Mouse (Mus musculus) spleen, postnatal 10 days (tissue): ENCODE measurements around the gene Tbc1d24.
A peak's percentile ranks its signal among the peaks of the same experiment; 100 is the strongest.
"Not testable (repeated sequence)": the region's sequence is repeated elsewhere in the genome, so short reads cannot be mapped to it uniquely, and the experiment has no call there.

ENCODE experiments used
- DNase-seq, 2 experiments: peaks; one replicate each; pipeline ENCODE4 v3.0.0; 2021 to 2022; ENCODE audit warnings: low spot score in 2 of 2

Tbc1d24 gene

DNA sequence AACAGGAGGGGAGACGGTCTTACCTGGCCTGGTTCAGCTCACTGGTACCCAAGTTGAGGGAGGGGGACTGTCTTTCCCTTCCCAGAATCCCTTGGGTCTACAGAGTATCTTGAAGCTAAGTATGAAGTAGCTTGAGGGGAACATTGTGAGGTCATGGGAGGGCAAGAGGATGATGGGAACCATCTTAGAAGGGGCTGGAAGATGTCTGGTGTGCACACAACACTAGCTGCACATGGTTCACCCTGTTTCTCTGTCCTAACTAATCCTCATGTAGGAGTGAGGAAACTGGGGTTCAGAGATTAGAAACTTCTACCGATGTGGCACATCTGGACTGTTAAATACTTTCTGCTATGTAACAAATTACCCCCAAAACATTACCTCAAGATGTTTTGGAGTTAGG, 54.5 kb downstream of the Tbc1d24 start, which contains the start of gene Pdpk1:
Pdpk1 (minus strand) TSS at position 101 of the 400 bp plus-strand sequence.
- no peak for DNase-seq

DNA sequence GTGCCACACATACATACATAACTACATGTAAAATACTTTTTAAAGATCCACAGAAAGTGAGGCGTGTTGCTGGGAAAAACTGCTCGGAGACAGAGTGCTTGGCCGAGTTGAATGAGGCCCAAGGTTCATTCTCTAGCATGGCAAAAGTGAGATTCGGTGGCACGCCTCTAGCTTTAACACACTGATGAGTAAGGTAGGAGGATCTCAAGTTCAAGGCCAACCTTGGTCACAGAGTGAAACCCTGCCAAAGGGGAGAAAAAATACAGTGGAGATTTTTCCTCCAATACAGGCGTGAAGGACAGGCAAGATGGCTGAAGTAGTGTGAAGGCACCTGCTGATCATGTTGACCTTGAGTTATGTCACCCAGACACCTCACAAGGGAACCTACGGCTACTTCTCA, 55.9 kb downstream of the Tbc1d24 start:
- DNase-seq, result no peak

DNA sequence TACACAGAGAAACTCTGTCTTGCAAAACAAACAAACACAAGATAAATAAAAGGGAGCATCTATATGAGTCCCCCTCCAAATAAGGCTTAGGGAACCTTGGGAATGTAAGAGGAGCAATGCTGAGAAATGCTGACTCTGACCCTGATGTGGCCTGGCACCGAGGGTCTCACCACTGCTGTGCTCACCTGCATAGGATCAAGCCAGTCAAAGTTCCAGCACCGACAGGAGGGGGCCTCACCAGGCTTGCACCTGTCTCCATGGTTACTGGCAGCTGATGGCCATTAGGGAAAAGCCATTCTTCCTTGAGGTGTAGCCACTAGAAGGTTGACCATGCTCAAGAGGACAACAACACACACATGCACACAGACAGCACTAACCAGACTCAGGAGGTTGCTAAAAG, 62.5 kb downstream of the Tbc1d24 start:
- DNase-seq, result no peak

DNA sequence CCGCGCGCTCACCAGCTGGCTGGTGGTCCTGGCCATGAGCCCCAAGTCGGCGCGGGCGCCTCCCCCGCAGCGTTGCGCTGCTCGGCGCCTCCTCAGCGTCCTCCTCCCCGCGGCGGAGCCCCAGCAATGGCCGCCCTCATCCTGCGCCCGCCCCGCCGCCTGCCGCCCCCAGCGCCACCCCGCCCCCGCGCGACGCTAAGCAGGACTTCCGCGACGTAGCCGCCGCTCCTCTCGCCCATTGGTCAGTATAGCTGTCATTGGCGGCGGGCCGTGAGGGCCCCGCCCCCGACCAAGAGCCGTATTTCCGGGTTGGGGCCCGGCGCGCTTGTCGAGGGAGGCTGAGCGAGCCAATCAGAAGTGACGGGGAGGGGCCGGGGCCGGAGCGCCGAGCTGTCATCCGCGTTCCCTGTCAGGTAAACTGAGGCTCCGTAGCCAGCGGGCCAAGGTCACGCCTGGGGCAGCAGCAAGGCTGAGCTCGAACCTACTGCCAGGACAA, 63.9 kb downstream of the Tbc1d24 start:
- peak; percentile 91 to 97 for DNase-seq

DNA sequence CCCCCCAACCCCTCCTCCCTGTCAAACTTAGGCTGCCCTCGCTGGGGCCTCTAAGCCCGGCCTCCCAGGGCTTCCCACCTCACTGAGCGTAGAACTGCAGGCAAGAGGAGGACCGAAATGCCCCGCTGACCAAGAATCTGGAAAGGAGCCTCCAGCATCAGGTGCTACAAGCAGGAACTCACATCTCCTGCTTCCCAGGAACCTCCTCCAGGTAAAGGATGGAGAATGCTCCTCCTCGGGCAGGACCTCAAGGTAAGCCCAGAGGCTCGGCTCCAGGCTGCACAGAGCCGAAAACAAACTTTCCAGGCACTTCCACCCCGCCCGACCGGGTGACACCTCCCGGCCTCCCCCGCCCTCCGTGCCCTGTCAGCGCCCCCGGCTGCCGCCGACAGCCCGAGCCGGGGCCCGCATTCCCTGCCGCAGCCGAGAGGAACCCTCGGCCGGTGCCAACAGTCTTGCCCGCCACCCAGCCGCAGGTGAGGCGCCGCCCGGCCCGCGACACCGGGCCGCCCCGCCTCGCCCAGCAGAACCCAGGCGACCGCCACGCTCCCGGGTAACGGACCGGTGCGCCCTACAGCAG, 64.4 kb downstream of the Tbc1d24 start:
- peak; percentile 60 to 67 for DNase-seq

DNA sequence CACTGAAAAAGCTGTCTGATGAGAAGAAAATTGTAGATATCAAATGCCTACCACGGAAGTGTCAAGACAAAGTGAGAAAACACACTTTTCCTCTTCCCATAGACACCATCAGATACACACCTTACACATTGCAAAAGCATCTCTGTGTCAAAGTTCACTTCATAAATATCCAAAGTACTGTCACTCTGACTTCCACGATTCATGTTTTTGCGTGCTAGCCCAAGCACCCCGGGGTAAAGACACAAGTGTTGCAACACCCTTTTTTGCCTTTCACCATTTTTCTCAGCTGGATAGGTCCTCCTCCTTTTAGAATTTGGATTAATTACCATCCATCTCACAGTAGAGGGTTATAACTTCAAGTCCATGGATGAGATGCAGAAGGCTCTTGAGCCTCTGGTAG, 65.4 kb downstream of the Tbc1d24 start:
- no peak for DNase-seq

DNA sequence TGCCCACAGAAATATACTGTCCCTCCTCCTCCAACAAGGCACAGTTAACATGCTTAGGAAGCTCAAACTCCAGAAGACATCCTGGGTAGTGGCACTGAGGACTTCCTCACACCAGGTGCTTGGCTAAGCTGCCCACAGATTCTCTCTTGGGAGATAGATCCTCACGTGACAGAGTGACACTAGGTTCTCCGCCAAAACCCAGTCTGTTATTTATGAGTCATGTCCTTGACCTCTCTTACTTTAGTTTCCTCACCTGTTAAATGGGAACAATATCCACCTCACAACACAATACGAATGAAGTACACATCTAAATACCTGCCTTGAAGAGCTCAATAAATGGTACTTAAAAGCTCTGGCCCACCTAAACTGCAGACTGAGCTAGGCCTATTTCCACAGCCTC, 66.1 kb downstream of the Tbc1d24 start:
- DNase-seq, result no peak

DNA sequence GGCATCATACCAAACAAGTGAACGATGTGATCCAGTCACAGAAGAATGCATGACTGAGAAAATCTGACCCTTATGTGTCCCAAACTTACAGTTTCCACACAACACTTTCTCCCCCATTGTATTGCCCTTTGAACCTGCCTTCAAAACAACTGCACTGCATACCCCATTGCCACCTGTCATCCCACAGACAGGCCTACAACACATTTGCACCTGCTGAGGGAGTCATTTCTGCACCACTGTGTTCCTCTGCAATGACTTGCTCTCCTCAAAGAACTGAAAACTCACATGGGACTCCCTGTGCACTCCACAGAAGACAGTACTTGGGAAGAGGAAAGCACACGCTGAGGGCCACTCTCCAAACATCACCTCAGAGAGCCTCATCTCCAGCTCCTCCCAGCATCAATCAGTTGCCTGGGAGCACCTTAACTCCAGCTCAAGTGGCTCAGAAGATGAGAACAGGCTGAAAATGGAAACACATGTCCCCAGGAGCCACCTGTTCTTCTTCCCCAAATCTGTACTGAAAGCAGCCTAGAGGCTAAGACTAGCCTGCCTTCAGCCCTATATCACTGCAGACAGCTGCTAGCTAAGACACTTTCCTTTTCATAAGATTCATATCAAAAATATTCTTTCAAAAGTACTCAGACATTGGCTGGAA, 68.0 kb downstream of the Tbc1d24 start:
- no peak for DNase-seq

DNA sequence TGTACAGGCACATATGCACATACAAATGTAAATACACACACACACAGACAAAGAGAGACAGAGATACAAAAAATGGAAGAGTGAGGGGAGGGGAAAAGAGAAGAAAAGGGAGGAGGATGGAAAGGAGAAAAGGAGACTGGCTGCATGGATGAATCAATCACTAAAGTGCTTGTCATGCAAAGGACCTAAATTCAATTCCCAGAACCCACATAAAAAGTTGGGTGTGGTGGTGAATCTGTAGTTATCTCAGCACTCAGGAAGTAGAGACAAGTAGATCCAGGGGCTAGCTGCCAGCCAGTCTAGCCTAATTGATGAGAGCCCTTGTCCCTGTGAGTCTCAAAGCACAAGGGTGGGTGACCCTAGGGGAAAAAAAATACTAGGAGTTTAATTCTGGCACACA, 71.3 kb downstream of the Tbc1d24 start:
- no peak for DNase-seq

DNA sequence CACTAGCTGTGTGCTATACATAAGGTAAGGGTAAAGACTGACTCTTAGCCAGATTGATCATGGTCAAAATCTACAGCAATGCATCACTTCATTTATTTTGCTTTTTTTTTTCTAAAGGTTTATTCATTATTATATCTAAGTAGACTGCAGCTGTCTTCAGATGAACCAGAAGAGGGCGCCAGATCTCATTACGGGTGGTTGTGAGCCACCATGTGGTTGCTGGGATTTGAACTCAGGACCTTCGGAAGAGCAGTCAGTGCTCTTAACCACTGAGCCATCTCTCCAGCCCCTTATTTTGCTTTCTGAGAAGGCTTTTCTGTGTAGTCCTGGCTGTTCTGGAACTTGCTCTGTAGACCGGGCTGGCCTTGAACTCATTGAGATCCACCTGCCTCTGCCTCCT, 72.4 kb downstream of the Tbc1d24 start:
- DNase-seq, result peak in 1 of 2 experiments; percentile 52

DNA sequence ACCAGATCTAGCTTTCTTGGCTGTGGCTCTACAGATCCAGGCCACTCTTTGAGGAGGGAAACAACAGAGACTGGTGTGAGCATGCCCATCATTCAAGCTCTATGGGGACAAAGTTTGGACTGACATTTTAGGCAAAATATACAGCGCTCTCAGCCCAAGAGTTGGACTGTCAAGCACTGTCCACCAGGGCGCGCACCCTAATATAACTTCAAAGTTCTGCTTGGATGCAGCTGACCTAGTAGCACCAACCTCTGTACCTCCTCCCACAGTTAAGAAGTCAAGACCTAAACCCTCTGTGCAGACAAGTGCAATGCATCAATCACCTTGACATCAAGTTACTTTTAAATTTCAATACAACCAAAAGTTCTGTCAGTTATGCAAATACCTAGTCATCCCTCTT, 73.8 kb downstream of the Tbc1d24 start:
- no peak for DNase-seq

DNA sequence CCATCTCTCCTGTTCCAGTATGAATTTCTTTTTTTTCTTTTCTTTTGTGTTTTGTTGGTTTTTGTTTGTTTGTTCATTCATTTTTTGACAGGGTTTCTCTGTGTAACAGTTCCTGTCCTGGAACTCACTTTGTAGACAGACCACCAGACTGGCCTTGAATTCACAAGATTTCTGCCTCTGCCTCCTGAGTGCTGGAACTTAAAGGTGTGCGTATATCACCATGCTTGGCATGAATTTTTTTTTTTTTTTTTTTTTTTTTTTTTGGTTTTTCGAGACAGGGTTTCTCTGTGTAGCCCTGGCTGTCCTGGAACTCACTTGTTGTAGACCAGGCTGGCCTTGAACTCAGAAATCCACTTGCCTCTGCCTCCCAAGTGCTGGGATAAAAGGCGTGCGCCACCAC, 76.1 kb downstream of the Tbc1d24 start:
- not testable (repeated sequence) for DNase-seq

DNA sequence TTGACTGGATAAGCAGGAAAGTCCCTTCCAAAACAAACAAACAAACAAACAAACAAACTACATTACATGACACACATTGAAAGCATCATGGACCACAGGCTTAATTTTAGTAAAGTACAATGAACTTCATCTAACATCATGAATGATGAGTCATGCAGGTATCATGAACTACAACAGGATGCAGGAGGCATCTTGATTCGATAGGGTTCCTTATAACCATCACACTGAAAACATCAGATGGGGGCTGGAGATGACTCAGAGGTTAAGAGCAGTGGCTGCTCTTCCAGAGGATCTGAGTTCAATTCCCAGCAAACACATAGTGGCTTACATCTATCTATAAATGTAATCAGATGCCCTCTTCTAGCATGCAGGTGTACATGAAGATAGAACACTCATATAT, 77.8 kb downstream of the Tbc1d24 start:
- no peak for DNase-seq

DNA sequence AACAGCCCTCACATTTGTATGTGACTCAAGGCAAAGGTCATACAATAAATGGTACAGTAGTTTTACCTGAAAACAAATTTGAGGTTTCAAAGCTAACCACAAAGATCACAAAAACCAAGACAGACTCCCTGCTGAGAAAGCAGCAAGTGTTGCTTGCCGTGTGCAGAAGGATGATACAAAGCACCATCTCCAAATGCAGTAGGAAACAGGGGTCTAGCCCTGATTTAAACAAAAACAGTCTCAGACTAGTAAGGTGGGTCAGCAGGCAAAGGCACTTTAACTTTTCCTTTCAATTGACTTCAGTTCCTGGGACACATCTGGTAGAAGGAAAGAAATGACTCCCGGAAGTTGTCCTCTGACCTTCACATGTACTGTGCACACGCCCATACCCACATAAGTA, 78.6 kb downstream of the Tbc1d24 start:
- no peak for DNase-seq
